Mouse (Mus musculus): Measurements from ENCODE around the gene Sfswap.
"Not testable (repeated sequence)": the region's sequence is repeated elsewhere in the genome, so short reads cannot be mapped to it uniquely, and the experiment has no call there.

The Sfswap gene

GRCm38 (mm10) chr5:129584583-129585541 is 83.8 kb downstream of the Sfswap start:
- in situ Hi-C loops (cut with MboI, MseI) = loop anchor here (5.0 to 10.0 kb wide), 4 partner anchors 88 to 560 kb away; partner anchors contain the start of gene Ran

- in situ Hi-C loops (cut with MboI, MseI) = loop anchor here (5.0 to 10.0 kb wide), 4 partner anchors 89 to 561 kb away; partner anchors contain the start of gene Ran
Observed at GRCm38 (mm10) chr5:129586016-129586415, 85.0 kb downstream of the Sfswap start.

GRCm38 (mm10) chr5:129586471-129586870 is 85.5 kb downstream of the Sfswap start:
- in situ Hi-C loops (cut with MboI, MseI) = loop anchor here (5.0 to 10.0 kb wide), 4 partner anchors 89 to 562 kb away; partner anchors contain the start of gene Ran

DNA sequence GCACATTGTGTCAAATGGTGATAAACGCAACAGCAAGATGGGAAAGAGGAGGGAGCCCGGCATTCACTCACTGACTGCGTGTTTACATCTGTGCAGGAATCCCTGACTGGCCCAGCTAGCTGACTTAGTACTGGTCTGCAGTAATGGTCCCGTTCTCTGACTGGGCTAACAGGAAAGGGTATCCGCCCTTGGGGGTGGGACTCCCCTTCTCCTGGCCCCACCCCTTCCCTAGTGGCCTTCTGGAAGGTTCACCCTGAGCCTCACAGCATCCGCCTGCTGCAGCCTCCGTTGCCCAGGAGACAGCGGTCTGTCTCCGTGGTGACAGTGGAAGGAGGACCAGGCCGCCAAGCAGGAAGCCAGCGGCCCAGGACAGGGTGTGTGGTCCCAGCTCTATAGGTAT is 89.9 kb downstream of the Sfswap start:
- in situ Hi-C loops (cut with MboI, MseI) = no loop called here

- in situ Hi-C loops (cut with MboI, MseI) = no loop called here
Observed at GRCm38 (mm10) chr5:129594116-129595114, 93.4 kb downstream of the Sfswap start.

GRCm38 (mm10) chr5:129602071-129602487 is 101.1 kb downstream of the Sfswap start:
- in situ Hi-C loops (cut with MboI, MseI) = loop anchor here (10.0 kb wide), 3 partner anchors 133 to 537 kb away; no protein-coding TSS in a partner anchor

DNA sequence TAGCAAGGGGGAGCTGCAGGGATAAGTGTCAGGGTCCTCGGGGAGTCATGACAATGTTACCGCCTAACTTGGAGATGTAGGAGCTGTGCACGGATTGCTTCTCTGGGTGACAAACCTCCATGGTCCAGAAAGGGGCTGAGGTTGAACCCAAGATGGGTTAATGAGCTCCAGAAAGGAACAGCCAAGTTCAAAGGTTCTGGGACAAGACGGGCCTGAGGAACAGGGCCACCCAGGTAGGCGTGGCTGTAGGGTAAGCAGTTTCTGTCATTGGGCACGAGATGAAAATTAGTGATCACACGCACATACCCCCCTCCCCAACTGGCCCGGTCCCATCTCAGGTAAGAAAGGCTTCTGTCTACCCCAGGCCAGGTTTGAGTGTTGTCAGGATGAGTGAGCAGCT is 106.5 kb downstream of the Sfswap start:
- in situ Hi-C loops (cut with MboI, MseI) = loop anchor here (10.0 kb wide), 3 partner anchors 127 to 543 kb away; no protein-coding TSS in a partner anchor

DNA sequence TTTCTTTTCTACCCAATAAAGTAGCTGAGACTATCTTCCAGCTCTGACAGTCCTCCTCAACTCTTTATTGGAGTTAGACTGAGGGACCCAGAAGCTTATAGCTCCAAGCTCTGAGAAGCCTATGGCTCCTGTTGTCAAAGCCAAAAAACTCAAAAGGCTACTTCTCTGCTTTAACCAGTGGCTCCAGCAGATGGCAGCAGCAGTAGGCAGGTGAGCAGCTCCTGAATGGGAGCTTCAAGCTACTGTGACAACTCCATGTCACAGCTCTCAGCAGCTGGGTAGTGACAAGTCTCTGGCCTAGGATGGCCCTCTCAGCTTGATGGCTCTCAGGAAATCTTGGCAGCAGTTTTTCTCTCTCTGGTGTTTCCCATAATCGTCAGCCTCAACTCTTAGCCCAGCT is 110.0 kb downstream of the Sfswap start:
- in situ Hi-C loops (cut with MboI, MseI) = no loop called here

GRCm38 (mm10) chr5:129620600-129620999 is 119.6 kb downstream of the Sfswap start:
- in situ Hi-C loops (cut with MboI, MseI) = not testable (repeated sequence)

All from T-helper 1 cell (primary cell).